Mouse (Mus musculus) layer of hippocampus, postnatal 36 days (tissue): ENCODE results near the gene S100pbp. TPM values are rescaled to one million over a fixed set of nuclear protein-coding genes. Genes with fewer than 3 reads are reported as not detected.
A peak's percentile ranks its signal among the peaks of the same experiment; 100 is the strongest.

Experiments
- DNase-seq, 2 experiments: peaks; one replicate each; pipeline ENCODE4 v3.0.0; 2022
- total RNA-seq, 2 experiments: library from RNA; stranded (reverse); gene quantifications; 2 replicates each; pipeline ENCODE4 v1.2.3; 2021

The S100pbp gene
- total RNA-seq, 2 experiments from 2014 or later, result 31.8 to 34.8 TPM

- no peak for DNase-seq
Observed at GRCm38 (mm10) chr4:129147552-129148103, 41.9 kb downstream of the S100pbp start.

- no peak for DNase-seq
Observed at GRCm38 (mm10) chr4:129146392-129146791, 43.1 kb downstream of the S100pbp start.

- DNase-seq, result no peak
Observed at GRCm38 (mm10) chr4:129145943-129146342, 43.6 kb downstream of the S100pbp start.

- no peak for DNase-seq
Observed at GRCm38 (mm10) chr4:129145411-129145810, 44.1 kb downstream of the S100pbp start.

GRCm38 (mm10) chr4:129144401-129145367 is 44.8 kb downstream of the S100pbp start:
- peak; percentile 77 to 78 for DNase-seq

- no peak for DNase-seq
Observed at GRCm38 (mm10) chr4:129143509-129143908, 46.0 kb downstream of the S100pbp start.

GRCm38 (mm10) chr4:129142439-129143045 is 47.0 kb downstream of the S100pbp start:
- no peak for DNase-seq

GRCm38 (mm10) chr4:129141560-129142438 is 47.7 kb downstream of the S100pbp start:
- no peak for DNase-seq

GRCm38 (mm10) chr4:129140808-129141207 is 48.7 kb downstream of the S100pbp start:
- DNase-seq, result no peak

- no peak for DNase-seq
Observed at GRCm38 (mm10) chr4:129139642-129140041, 49.9 kb downstream of the S100pbp start.

GRCm38 (mm10) chr4:129137392-129138321 is 51.9 kb downstream of the S100pbp start:
- DNase-seq, result no peak

GRCm38 (mm10) chr4:129136579-129137391 is 52.7 kb downstream of the S100pbp start, which contains the start of gene Fndc5:
Fndc5 (plus strand) TSS chr4:129136999.
- no peak for DNase-seq

GRCm38 (mm10) chr4:129136189-129136578 is 53.3 kb downstream of the S100pbp start:
- DNase-seq, result no peak

GRCm38 (mm10) chr4:129135637-129136036 is 53.9 kb downstream of the S100pbp start:
- no peak for DNase-seq

GRCm38 (mm10) chr4:129134799-129135585 is 54.5 kb downstream of the S100pbp start:
- DNase-seq, result no peak

- no peak for DNase-seq
Observed at GRCm38 (mm10) chr4:129130755-129131303, 58.7 kb downstream of the S100pbp start.

- no peak for DNase-seq
Observed at GRCm38 (mm10) chr4:129130149-129130548, 59.4 kb downstream of the S100pbp start.

- DNase-seq, result no peak
Observed at GRCm38 (mm10) chr4:129129387-129129786, 60.1 kb downstream of the S100pbp start.
